Mouse (Mus musculus) midbrain, embryonic 16.5 days (tissue): Measurements from ENCODE around the gene Smndc1. TPM values are rescaled to one million over a fixed set of nuclear protein-coding genes. Genes with fewer than 3 reads are reported as not detected.
"Not testable (repeated sequence)": the region's sequence is repeated elsewhere in the genome, so short reads cannot be mapped to it uniquely, and the experiment has no call there.

Experiments
- ATAC-seq: fragments of 200-750 bp; cut with Nextera tagmentation; 2 replicates; pipeline ENCODE4 v1.8.0; 2017; ENCODE audit warnings: moderate TSS enrichment
- H3K27ac ChIP-seq: fragments of 300-500 bp; sonication (generic); 2 replicates; pipeline ENCODE4 v1.5.1; 2014; ENCODE audit warnings: mild to moderate bottlenecking, low read length, mixed read lengths
- H3K27me3 ChIP-seq: fragments of 300-500 bp; sonication (generic); 2 replicates; pipeline ENCODE4 v1.6.1; 2014; ENCODE audit warnings: low read depth, low read length, mixed read lengths; ENCODE audit not compliant: control insufficient read depth, insufficient read depth
- H3K36me3 ChIP-seq: fragments of 300-500 bp; sonication (generic); 2 replicates; pipeline ENCODE4 v1.6.1; 2014; ENCODE audit warnings: mild to moderate bottlenecking, low read length, moderate library complexity, mixed read lengths; ENCODE audit not compliant: control insufficient read depth, insufficient read depth
- H3K4me1 ChIP-seq: fragments of 300-500 bp; sonication (generic); 2 replicates; pipeline ENCODE4 v1.6.1; 2014; ENCODE audit warnings: mild to moderate bottlenecking, low read length, mixed read lengths; ENCODE audit not compliant: control insufficient read depth, insufficient read depth
- H3K4me2 ChIP-seq: fragments of 300-500 bp; sonication (generic); 2 replicates; pipeline ENCODE4 v1.6.1; 2014; ENCODE audit warnings: mild to moderate bottlenecking, low read length, mixed read lengths
- H3K4me3 ChIP-seq: fragments of 300-500 bp; sonication (generic); 2 replicates; pipeline ENCODE4 v1.5.1; 2014; ENCODE audit warnings: low read depth, mild to moderate bottlenecking, low read length, moderate library complexity, mixed read lengths
- H3K9ac ChIP-seq: fragments of 300-500 bp; sonication (generic); 2 replicates; pipeline ENCODE4 v1.6.1; 2014; ENCODE audit warnings: low read depth, low read length, mixed read lengths
- H3K9me3 ChIP-seq: fragments of 300-500 bp; sonication (generic); replicated peaks from 2 replicates; pipeline ENCODE4 v1.6.1; 2014; ENCODE audit warnings: mild to moderate bottlenecking, low read length, mixed read lengths; ENCODE audit not compliant: control insufficient read depth, poor library complexity, severe bottlenecking
- WGBS: fragments of 180-500 bp; shearing (Covaris S2); extraction: QIAGEN DNeasy Blood & Tissue Kit; methylation state at CpG from one replicate; pipeline ENCODE4 v1.1.7; 2014; 5-methylcytosine and 5-hydroxymethylcytosine counted together
- polyA plus RNA-seq: library from polyadenylated mRNA; unstranded; fragments of >200 nt; fragmentation: Nextera tagmentation; extraction: Ambion mirVana; gene quantifications from 2 replicates; pipeline ENCODE4 v1.2.1, GENCODE M21; 2015

Smndc1 gene
- polyA plus RNA-seq, 1 experiment from 2014 or later: 31.2 TPM

GRCm38 (mm10) chr19:53404837-53405356 is 14.5 kb upstream of the Smndc1 start:
- no peak for ATAC-seq
- WGBS: 64% methylated on average over 18 of the region's 18 CpGs
- H3K27ac ChIP-seq: no peak overlapping the region

DNA sequence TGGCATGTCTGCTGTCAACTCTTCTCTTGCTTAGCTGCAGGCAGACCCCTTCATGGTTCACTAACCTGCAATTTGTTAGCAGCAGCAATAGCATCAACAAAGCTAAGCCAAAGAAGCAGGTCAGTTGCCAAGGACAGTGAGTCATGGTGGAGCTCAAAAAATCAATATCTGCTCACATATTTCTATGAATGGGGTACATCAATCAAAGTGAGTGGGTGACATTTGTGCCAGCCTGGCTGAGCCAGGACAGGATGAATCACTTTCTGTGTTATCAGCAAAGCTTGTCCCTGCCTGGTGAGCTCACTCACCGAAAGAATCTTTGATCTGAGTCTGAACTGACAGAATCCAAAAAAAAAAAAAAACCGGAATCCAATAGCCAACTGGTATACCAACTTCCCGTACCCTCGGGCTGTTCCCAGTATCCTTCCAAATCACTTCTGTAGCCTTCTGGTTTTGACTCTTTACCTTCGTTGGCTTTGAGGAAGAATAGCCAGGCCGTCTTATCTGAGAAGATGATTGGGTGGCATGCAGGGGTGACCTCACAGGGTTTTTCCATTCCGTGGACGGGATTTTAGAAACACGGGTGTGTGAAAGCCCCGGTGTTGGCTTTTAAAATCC is 13.9 kb upstream of the Smndc1 start:
- Histone ChIP-seq H3K9me3 (peaks cover 3% of the 10 kb centered on the region; the same call in 1 of the 2 replicates), H3K27ac (no peak overlapping the region), H3K4me2 (no peak overlapping the region), H3K4me3 (no peak overlapping the region), H3K27me3 (no peaks in the 10 kb centered on the region), H3K36me3 (no peaks in the 10 kb centered on the region), H3K4me1 (no peaks in the 10 kb centered on the region; the same call in 1 of the 2 replicates), H3K9ac (no peak overlapping the region)
- 94% methylated on average over 10 of the region's 10 CpGs for WGBS
- no peak for ATAC-seq

More at GRCm38 (mm10) chr19:53404837-53405356, 14.5 kb upstream of the Smndc1 start:
- Histone ChIP-seq H3K4me3 (no peak overlapping the region), H3K9me3 (peaks cover 3% of the 10 kb centered on the region; the same call in 1 of the 2 replicates), H3K4me2 (no peak overlapping the region), H3K9ac (no peak overlapping the region), H3K36me3 (no peaks in the 10 kb centered on the region), H3K27me3 (no peaks in the 10 kb centered on the region), H3K4me1 (no peaks in the 10 kb centered on the region; the same call in 1 of the 2 replicates)

GRCm38 (mm10) chr19:53402741-53403432 is 12.5 kb upstream of the Smndc1 start:
- Histone ChIP-seq H3K36me3 (no peaks in the 10 kb centered on the region), H3K9ac (no peak overlapping the region), H3K9me3 (peaks cover 3% of the 10 kb centered on the region; the same call in 1 of the 2 replicates), H3K4me3 (no peak overlapping the region), H3K27ac (no peak overlapping the region), H3K4me2 (no peak overlapping the region), H3K4me1 (no peaks in the 10 kb centered on the region; the same call in 1 of the 2 replicates), H3K27me3 (no peaks in the 10 kb centered on the region)
- no peak for ATAC-seq
- WGBS: 55% methylated on average over 12 of the region's 12 CpGs

DNA sequence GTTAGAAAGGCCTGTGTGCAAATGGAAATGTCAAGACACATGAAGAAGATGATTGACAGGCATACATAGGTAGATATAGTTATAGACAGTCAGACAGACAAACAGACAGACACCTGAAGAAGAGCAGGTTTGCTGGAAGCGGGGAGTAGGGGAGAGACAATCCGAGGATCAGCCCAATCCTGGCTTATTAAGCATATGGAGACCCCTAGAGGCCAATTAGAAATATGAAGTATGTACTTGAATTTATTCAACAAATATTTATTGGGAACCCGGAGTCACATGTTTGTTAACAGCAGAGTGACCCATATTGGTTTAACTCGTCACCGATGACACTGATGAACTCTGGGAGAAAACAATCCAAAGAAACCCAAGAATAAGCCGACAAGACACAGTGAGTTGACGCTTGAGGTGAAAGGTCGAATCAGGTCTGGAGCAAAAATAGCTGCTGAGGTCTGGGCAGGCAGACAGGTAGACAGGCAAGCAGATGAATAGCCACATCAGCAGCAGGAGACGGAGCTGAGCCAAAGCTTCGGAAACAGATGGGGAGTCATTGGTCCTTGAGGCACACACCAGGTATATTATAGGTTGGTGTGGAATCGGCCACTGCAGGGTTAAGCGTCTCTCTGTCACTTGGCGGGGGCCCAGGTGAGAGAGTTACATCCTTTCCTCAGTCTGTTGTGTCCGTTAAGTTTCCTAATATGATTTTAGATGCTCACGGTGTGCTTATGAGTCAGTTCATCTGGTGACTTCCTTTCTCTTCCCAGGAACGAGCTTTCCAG is 10.1 kb upstream of the Smndc1 start:
- no peak for ATAC-seq
- Histone ChIP-seq H3K27me3 (no peaks in the 10 kb centered on the region), H3K4me3 (no peak overlapping the region), H3K27ac (no peak overlapping the region), H3K36me3 (no peaks in the 10 kb centered on the region), H3K4me2 (no peak overlapping the region), H3K9me3 (peaks cover 3% of the 10 kb centered on the region; the same call in 1 of the 2 replicates), H3K9ac (no peak overlapping the region), H3K4me1 (no peaks in the 10 kb centered on the region; the same call in 1 of the 2 replicates)
- 88% methylated on average over 16 of the region's 16 CpGs for WGBS

- Histone ChIP-seq H3K36me3 (no peaks in the 10 kb centered on the region), H3K4me2 (no peak overlapping the region), H3K4me1 (no peaks in the 10 kb centered on the region), H3K27ac (no peak overlapping the region), H3K4me3 (no peak overlapping the region), H3K27me3 (no peaks in the 10 kb centered on the region), H3K9ac (no peak overlapping the region), H3K9me3 (no peaks in the 10 kb centered on the region)
- WGBS: 86% methylated on average over 4 of the region's 4 CpGs
- no peak for ATAC-seq
Observed at GRCm38 (mm10) chr19:53399213-53399612, 8.8 kb upstream of the Smndc1 start.

DNA sequence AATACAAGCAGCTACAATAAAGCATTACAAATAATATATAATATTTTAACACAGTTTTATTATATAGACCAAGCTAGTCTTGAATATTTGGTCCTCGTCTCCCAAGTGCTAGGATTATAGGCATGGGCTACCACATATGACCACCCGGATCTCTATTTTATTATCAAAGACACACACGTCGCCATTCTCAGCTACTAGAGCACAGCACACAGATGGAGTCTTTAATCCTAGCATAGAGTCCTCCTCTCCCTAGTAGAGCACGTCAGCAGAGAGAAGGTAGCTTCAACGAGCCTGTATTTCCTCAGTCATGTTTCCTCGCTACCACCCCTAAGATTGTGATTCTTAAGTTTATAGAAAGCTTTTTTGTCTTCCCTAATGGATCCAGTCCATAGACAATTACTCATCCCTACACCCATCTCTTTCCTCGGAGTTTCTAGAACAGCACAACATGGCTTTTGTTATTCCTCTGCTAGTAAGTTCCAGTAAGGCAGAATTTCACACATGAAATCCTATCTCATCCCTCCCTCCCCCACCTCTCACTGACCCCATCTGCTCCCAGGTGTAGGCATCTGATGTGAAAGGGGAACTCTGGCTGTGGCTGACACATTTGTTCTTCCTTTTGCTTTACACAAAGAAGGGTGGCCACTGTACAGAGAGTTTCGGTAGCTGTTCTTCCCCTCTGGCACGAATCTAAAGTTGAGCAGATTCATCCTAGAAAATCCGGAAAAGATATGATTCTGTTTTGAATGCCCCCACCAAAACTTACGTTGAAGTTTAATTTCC is 7.3 kb upstream of the Smndc1 start:
- Histone ChIP-seq H3K9me3 (no peaks in the 10 kb centered on the region), H3K4me2 (no peak overlapping the region), H3K36me3 (no peaks in the 10 kb centered on the region), H3K9ac (no peak overlapping the region), H3K27ac (no peak overlapping the region), H3K4me3 (no peak overlapping the region), H3K27me3 (no peaks in the 10 kb centered on the region), H3K4me1 (no peaks in the 10 kb centered on the region)
- ATAC-seq: no peak
- 87% methylated on average over 12 of the region's 12 CpGs for WGBS

DNA sequence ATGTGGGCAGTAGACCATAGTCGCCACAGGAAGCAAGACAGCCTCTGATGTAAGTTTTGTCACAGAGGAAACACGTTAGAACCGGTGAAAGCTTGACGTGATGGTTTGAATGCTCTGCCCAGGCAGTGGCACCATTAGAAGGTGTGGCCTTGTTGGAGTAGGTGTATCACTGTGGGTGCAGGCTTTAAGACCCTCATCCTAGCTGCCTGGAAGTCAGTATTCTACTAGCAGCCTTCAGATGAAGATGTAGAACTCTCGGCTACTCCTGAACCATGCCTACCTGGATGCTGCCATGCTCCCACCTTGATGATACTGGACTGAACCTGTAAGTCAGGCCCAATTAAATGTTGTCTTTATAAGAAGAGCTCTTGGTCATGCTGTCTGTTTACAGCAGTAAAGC is 5.4 kb upstream of the Smndc1 start:
- not testable (repeated sequence) for H3K4me3 ChIP-seq, H3K36me3 ChIP-seq, H3K27ac ChIP-seq, H3K9ac ChIP-seq, H3K27me3 ChIP-seq, H3K4me2 ChIP-seq, H3K9me3 ChIP-seq, ATAC-seq
- peaks cover 10% of the 10 kb centered on the region for H3K4me1 ChIP-seq
- WGBS: 49% methylated on average over 5 of the region's 5 CpGs

- H3K4me1 ChIP-seq: peaks cover 10% of the 10 kb centered on the region
- H3K36me3 ChIP-seq, ATAC-seq, H3K27ac ChIP-seq, H3K9ac ChIP-seq, H3K27me3 ChIP-seq, H3K4me3 ChIP-seq, H3K9me3 ChIP-seq, H3K4me2 ChIP-seq: not testable (repeated sequence)
- whole genome bisulfite sequencing: 74% methylated on average over 3 of the region's 3 CpGs
Observed at GRCm38 (mm10) chr19:53394956-53395355, 4.6 kb upstream of the Smndc1 start.
